Mouse (Mus musculus) heart, postnatal 25 days (tissue): ENCODE data around the gene Kansl1l. TPM values are rescaled to one million over a fixed set of nuclear protein-coding genes. Genes with fewer than 3 reads are reported as not detected.

Source experiments
- total RNA-seq, 2 experiments: library from RNA; stranded (reverse); gene quantifications; 2 replicates each; pipeline ENCODE4 v1.2.3; 2021

Gene Kansl1l
- total RNA-seq, 2 experiments from 2014 or later, result 21.7 to 22.9 TPM

Other genes starting within 250 kb of the Kansl1l start
- 10 to 100 TPM; 12.2 to 13.8 TPM for gene Rpe, start 116.7 kb downstream of the Kansl1l start, total RNA-seq
- gene Acadl, start 45.7 kb upstream of the Kansl1l start, total RNA-seq, result 1,000 to 10,000 TPM; 1,047 to 1,088 TPM
- gene Myl1, start 127.8 kb upstream of the Kansl1l start, total RNA-seq, result 10 to 100 TPM; 39.6 to 40.7 TPM
- gene Lancl1, start 221.3 kb upstream of the Kansl1l start, total RNA-seq, result 10 to 100 TPM; 32.6 to 34.3 TPM